Mouse (Mus musculus): Measurements from ENCODE around the gene Usp25. TPM values are rescaled to one million over a fixed set of nuclear protein-coding genes. Genes with fewer than 3 reads are reported as not detected.

Gene Usp25
- 10.8 and 11.9 TPM in 2 replicates for polyA plus RNA-seq (2015; fragmentation: Nextera tagmentation; extraction: Ambion mirVana)

DNA sequence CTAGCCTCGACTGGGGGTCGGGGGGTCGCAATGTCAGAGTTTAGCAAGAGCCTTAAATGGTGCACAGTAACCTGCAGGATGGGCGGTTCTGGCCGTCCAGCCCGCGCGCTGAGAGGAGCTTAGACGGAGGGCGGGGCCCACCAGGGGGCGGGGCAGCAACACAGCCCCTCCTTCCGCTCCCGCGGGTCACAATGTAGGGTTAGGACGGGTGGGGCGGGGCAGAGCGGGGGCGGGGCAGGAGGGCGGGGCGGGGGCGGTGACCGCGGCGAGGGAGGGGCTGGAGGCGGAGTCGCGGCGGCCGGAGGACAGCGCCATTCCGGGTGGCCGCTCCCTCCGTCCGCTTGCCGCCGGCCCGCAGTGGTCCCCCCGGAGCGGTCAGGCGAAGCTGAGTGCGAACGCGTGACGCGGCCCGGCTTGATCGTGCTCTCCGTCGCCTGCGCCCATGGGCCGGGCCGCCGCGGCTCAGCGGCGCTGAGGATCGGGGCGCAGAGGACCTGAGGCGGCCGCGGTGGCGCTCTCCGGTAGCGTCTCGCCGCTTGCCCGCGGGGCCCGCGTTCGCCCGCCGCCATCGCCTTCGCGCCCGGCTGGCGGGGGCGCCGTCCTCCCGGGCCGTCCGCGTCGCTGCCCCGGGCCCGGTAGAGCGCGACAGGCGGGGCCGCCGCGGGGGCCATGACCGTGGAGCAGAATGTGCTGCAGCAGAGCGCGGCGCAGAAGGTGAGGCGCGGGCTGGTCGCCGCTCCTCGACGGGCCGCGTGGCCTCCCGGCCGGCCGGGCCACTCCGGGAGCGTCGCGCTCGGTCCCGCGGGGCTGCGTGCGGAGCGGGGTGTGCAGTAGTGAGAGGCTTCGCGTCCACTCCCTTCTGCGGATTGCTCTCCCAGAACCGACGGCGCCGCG lies at the start of gene Usp25:
Usp25 (plus strand) TSS at position 280 of the 894 bp plus-strand sequence.
- peaks cover 21% of the 10 kb centered on the region for H3K4me1 ChIP-seq (replicated peaks)
- WGBS, result under 1% methylated on average over 110 of the region's 126 CpGs
- no peaks in the 10 kb centered on the region for H3K36me3 ChIP-seq
- peak within 1 kb of the TSS; percentile 72 for H3K4me3 ChIP-seq
- peak within 1 kb of the TSS; percentile 82 for H3K27ac ChIP-seq (replicated peaks)
- peak within 1 kb of the TSS; percentile 66 for H3K4me2 ChIP-seq
- H3K27me3 ChIP-seq, result no peaks in the 10 kb centered on the region
- ATAC-seq (ENCODE audit: low FRiP score, low read depth), result peak; percentile 95
- no peaks in the 10 kb centered on the region for H3K9me3 ChIP-seq
- peak within 1 kb of the TSS; percentile 82 for H3K9ac ChIP-seq

DNA sequence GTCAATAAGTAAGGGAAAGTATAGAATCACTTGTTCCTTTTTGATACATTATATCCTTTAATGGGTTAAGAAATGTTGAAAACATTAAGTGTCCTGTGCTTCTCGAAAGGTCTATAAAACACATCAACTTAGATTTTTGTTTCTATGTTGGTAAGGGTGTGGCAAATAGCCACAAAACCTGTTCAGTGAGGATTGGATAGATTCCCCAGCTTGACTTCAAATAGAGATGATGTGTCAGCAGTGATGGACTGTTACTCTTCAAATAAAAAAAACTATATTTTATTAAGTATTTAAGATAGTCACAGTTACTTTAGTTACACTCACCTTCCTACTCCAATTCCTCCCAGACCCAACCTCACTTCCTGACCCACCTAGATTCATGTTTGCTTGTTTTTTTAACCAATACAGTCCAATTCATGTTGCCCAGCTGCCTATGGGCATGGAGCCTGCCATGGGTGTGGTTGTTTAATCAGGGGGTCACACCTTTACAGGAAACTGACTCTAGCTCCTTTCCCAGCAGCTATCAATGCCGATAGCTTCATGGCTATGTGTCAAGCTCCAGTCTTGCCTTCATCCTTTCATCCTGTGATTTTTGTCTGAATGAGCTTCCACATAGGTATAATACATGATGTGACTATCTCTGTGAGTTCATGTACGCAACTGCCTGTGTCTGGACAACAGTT lies 45.8 kb upstream of the Usp25 start:
- no peaks in the 10 kb centered on the region for H3K4me1 ChIP-seq (replicated peaks)
- no peak for ATAC-seq (ENCODE audit: low FRiP score, low read depth)
- H3K36me3 ChIP-seq, result no peaks in the 10 kb centered on the region
- H3K9me3 ChIP-seq, result no peaks in the 10 kb centered on the region
- 96% methylated on average over 3 of the region's 3 CpGs for WGBS
- H3K27ac ChIP-seq (replicated peaks), result no peak overlapping the region
- no peaks in the 10 kb centered on the region for H3K27me3 ChIP-seq
- no peak overlapping the region for H3K4me3 ChIP-seq
- H3K4me2 ChIP-seq, result no peak overlapping the region
- H3K9ac ChIP-seq, result no peak overlapping the region

DNA sequence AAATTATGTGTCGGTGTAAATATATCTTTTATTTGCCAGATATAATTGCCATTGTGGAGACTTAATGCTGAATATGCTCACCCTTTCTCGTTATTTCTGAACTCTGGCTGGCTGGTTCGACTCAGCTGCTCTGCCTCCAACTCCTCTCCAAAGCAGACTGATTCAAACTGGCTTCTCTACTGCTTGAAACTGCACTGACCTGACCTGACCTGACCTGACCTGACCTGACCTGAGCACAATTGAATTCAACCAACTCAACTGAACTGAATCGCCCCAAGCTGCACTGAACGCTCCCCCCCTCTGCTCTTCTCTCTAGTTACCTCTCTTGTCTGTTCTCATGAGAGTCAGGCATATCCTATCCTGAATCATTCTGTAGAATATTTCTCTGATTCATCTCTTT lies 42.3 kb upstream of the Usp25 start:
- Histone ChIP-seq H3K4me2 (no peak overlapping the region), H3K36me3 (no peaks in the 10 kb centered on the region), H3K9ac (no peak overlapping the region), H3K4me1 (replicated peaks) (no peaks in the 10 kb centered on the region), H3K9me3 (no peaks in the 10 kb centered on the region), H3K27ac (replicated peaks) (no peak overlapping the region), H3K27me3 (no peaks in the 10 kb centered on the region), H3K4me3 (no peak overlapping the region)
- no peak for ATAC-seq (ENCODE audit: low FRiP score, low read depth)
- WGBS, result 28% methylated on average over 5 of the region's 5 CpGs

DNA sequence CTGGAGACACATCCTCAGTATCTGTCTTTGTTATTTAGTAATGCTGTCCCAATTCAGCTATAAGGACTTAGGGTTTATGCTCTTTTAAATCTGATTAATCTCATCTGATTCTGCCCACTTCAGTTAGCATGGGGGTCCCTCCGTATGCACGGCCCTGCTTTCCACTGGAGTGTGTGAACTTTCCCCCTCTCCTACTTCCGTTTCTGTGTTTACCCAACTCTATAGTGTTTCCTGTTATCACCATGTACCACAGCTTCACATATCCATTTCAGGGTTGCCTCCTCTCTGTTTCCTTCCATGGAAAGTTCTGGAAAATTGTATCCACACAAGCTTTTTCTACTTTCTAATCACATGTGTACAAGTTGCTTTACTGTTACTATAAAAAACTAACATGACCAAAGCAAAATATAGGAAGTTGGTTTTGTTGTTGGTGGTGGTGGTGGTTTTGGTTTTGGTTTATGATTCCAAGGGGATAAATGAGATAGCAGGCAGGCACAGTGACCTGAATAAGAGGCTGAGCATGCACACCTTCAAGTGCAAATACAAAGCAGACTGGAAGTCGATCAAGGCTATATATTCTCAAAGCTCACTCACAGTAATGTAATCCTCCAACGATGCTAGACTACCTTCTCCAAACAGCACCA lies 36.6 kb upstream of the Usp25 start:
- Histone ChIP-seq H3K4me3 (no peak overlapping the region), H3K9me3 (no peaks in the 10 kb centered on the region), H3K27me3 (no peaks in the 10 kb centered on the region), H3K9ac (no peak overlapping the region), H3K27ac (replicated peaks) (no peak overlapping the region), H3K4me1 (replicated peaks) (no peaks in the 10 kb centered on the region), H3K4me2 (no peak overlapping the region), H3K36me3 (no peaks in the 10 kb centered on the region)
- no peak for ATAC-seq (ENCODE audit: low FRiP score, low read depth)
- 85% methylated on average over 5 of the region's 5 CpGs for WGBS

DNA sequence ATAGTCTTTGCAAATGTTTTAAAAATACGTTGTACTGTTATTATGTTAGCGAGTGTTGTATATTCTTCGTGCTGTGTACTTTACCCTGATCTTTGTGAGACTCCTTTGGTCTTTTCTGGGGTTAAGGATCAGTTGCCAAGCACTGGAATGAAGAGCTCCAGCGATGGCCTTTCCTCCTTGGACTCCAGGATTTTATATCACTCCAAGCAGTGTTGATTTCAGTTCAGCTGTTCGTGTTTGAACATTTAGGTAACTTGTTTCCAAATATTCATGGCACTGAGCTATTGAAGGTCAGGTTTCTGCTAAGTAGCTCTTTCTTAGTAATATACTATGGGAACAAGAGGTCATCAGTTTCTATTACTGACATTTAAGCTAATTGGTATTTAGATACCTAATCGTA lies 29.8 kb upstream of the Usp25 start:
- ATAC-seq (ENCODE audit: low FRiP score, low read depth), result no peak
- WGBS, result 92% methylated on average over 6 of the region's 6 CpGs
- Histone ChIP-seq H3K4me2 (no peak overlapping the region), H3K36me3 (no peaks in the 10 kb centered on the region), H3K4me1 (replicated peaks) (no peaks in the 10 kb centered on the region), H3K9me3 (no peaks in the 10 kb centered on the region), H3K27me3 (no peaks in the 10 kb centered on the region), H3K9ac (no peak overlapping the region), H3K4me3 (no peak overlapping the region), H3K27ac (replicated peaks) (no peak overlapping the region)

DNA sequence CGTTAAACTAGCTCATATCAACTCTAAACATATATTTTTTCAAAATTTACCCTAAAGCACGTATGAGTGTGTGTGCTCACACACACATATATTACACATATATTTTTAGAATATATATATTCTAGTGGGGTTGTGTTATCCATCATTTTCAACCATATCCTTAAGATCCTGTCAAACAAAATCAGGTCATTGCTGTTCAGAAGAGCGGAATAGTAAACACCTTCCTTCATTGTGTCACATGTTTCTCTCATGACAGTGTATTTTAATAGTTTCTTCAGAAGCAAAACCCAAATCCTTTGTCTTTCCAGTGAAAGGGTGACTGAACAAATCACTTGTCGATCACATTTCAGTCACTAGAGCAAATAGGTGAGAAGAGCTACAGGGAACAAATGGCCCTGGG lies 25.8 kb upstream of the Usp25 start:
- no peak overlapping the region for H3K4me2 ChIP-seq
- no peak overlapping the region for H3K4me3 ChIP-seq
- no peaks in the 10 kb centered on the region for H3K27me3 ChIP-seq
- no peak overlapping the region for H3K9ac ChIP-seq
- H3K36me3 ChIP-seq, result no peaks in the 10 kb centered on the region
- no peaks in the 10 kb centered on the region for H3K4me1 ChIP-seq (replicated peaks)
- H3K9me3 ChIP-seq, result no peaks in the 10 kb centered on the region
- 89% methylated on average over 4 of the region's 4 CpGs for WGBS
- ATAC-seq (ENCODE audit: low FRiP score, low read depth), result no peak
- no peak overlapping the region for H3K27ac ChIP-seq (replicated peaks)

DNA sequence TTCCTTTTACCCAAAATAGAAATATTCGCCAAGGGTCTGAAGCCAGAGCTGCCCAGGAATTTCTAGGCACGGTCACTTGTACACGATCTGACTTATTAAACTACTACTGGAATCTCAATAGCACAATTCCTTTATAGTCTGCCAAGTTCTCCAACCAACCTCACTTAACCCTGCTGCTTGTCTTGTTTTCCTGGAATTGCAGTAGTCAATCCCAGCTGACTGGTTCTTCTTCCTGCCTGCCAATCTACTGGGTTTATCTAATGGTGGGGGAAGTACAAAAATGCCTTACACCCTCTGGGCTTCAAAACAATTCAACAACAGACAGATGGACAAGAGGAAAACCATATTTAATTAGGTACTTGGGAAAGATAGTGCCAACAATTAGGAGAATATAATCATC lies 9.6 kb upstream of the Usp25 start:
- Histone ChIP-seq H3K4me2 (no peak overlapping the region), H3K4me3 (no peak overlapping the region), H3K9ac (no peak overlapping the region), H3K27me3 (no peaks in the 10 kb centered on the region), H3K4me1 (replicated peaks) (no peaks in the 10 kb centered on the region), H3K36me3 (no peaks in the 10 kb centered on the region), H3K27ac (replicated peaks) (no peak overlapping the region), H3K9me3 (no peaks in the 10 kb centered on the region)
- 84% methylated on average over 3 of the region's 3 CpGs for WGBS
- ATAC-seq (ENCODE audit: low FRiP score, low read depth), result no peak

DNA sequence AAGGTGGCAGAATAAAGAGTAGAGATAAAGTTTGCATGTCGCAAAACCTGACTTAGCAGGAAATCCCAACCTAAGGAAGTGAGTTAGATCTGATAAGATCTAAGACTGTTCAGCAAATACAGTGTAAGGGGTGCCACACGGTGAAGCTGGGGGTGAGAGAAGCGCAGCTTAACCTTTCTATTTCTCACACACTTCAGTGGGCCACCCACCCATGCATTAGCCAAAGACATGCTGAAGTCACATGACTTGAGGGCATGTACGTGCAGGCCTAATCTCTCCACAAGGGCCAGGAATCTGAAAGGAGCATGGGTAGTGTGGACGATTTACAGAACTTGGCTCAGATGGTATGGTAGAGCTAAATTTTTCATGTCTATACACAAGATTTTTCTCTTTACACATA lies 4.3 kb upstream of the Usp25 start:
- Histone ChIP-seq H3K4me1 (replicated peaks) (no peaks in the 10 kb centered on the region), H3K4me3 (no peak overlapping the region), H3K27ac (replicated peaks) (no peak overlapping the region), H3K9ac (no peak overlapping the region), H3K36me3 (no peaks in the 10 kb centered on the region), H3K27me3 (no peaks in the 10 kb centered on the region), H3K9me3 (no peaks in the 10 kb centered on the region), H3K4me2 (no peak overlapping the region)
- WGBS, result 89% methylated on average over 5 of the region's 5 CpGs
- ATAC-seq (ENCODE audit: low FRiP score, low read depth), result no peak

DNA sequence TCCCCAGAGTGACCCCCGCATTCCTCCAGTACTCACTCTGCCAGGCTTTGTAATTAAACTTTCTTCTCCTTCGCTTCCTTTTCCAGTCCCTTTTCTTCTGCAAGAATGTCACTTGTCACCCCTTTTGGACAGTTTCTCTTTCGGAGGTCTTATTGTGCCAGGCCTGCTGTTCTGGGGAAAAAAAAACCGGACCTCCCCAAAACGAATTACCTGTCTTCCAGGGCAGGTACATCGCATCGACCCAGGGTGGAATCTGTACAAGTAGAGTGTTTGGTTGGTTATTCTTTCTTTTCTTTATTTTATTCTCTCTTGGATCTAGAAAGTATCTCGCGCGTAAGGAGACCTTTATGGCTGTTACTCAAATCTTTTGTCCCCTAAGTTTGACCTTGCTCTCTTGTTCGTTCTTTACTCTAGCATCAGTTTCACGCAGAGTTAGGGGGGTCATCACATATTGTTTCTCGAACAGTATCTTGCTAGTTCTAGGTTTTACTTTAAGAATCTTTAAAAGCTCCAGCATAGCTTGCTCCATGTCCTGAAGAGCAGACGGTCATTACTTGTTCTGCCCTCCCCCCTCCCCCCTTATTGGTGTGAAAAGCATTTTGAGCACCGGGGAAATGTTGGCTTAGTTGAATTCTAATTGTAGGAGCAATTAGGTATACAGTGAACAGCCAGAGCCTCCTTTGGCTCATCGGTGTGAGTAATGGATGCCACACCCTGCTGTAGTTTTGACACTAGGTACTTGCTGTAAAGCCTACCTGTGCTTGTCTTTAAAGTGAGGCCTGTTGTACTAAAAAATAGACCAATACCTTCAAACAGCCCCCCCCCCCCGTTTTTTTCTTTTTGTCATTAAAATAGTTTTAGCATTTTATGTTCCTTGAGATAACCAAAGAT lies 1.1 kb downstream of the Usp25 start:
- H3K9me3 ChIP-seq, result no peaks in the 10 kb centered on the region
- H3K4me3 ChIP-seq, result peak overlapping the region; percentile 72
- peaks cover 25% of the 10 kb centered on the region for H3K4me1 ChIP-seq (replicated peaks)
- no peaks in the 10 kb centered on the region for H3K36me3 ChIP-seq
- peak overlapping the region; percentile 82 for H3K9ac ChIP-seq
- no peaks in the 10 kb centered on the region for H3K27me3 ChIP-seq
- peak overlapping the region; percentile 82 for H3K27ac ChIP-seq (replicated peaks)
- no peak for ATAC-seq (ENCODE audit: low FRiP score, low read depth)
- peak overlapping the region; percentile 66 for H3K4me2 ChIP-seq
- 1% methylated on average over 17 of the region's 17 CpGs for WGBS

DNA sequence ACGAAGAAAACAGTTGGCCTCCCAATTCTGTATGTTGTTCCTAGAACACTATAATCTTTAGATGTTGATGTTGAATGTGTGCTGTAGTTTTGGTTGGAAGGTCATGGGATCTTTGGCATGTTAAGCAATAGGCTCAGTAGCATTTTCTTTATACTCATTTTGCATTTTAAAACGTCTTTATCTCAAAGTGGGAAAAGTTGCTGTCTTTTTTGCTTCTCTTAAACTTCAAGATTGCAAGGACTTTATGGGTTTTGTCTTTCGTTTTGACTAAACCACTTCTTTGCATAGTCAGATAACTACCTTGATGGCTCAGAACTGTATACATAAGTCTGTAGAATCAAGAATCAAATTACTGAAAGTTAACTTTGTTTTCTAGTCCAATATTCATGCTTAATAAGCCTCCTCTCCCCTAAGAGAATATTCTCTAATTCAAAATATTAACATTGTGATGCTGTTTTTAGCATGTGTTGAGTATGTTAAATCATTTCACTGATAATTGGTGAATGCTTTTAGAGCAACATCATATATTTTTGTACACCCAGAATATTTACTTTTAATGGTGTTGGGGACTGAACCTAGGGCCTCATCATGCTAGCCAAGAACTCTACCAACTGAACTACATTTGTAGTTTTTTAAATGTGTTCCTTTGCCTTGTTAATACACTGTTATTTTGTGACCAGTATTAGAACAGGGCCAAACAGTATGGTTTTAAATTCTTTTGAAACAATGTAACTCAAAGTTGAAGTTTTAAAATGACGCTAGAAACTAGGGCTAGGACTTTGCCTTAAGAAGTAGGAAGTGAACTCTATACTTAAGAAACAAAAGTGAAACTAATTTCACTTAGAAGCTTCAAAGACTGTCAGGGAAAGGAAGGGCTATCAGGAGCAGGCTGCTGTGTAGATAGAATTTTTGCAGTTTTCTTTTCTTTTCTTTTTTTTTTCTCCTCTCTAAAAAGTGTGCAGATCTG lies 2.2 kb downstream of the Usp25 start:
- Histone ChIP-seq H3K4me2 (peak overlapping the region; percentile 66), H3K9me3 (no peaks in the 10 kb centered on the region), H3K36me3 (no peaks in the 10 kb centered on the region), H3K4me1 (replicated peaks) (peaks cover 30% of the 10 kb centered on the region), H3K27me3 (no peaks in the 10 kb centered on the region), H3K9ac (no peak overlapping the region), H3K27ac (replicated peaks) (no peak overlapping the region), H3K4me3 (peak overlapping the region; percentile 72)
- 66% methylated on average over 4 of the region's 4 CpGs for WGBS
- no peak for ATAC-seq (ENCODE audit: low FRiP score, low read depth)

DNA sequence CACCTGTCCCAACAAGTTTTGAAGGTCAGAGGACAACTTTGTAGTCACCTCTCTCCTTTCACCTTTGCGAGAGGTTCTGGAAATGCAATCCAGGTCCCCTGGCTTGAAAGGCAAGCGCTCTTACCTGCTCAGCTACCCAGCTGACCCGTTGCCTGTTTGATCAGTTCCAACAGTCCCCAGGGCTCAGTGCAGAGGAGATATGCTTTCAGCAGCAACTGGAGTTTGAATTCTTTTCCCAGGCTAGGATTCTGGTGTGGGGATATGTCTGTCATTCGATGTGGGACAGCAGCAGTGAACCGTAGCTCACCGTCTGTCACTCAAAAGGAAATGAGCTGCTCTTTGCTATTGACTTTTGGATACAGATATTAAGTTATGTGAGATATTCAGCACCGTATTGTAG lies 4.4 kb downstream of the Usp25 start:
- 68% methylated on average over 7 of the region's 7 CpGs for WGBS
- Histone ChIP-seq H3K4me1 (replicated peaks) (peaks cover 30% of the 10 kb centered on the region), H3K4me3 (no peak overlapping the region), H3K4me2 (no peak overlapping the region), H3K27me3 (no peaks in the 10 kb centered on the region), H3K36me3 (no peaks in the 10 kb centered on the region), H3K27ac (replicated peaks) (no peak overlapping the region), H3K9me3 (no peaks in the 10 kb centered on the region), H3K9ac (no peak overlapping the region)
- no peak for ATAC-seq (ENCODE audit: low FRiP score, low read depth)

All from hindbrain, embryonic 15.5 days (tissue).